Mouse (Mus musculus) heart, adult 2 months (tissue): ENCODE data around the gene Emp1. TPM values are rescaled to one million over a fixed set of nuclear protein-coding genes. Genes with fewer than 3 reads are reported as not detected.

Experiments
- DNase-seq, 2 experiments: peaks; one replicate each; pipeline ENCODE4 v3.0.0; 2021
- H3K27ac ChIP-seq: fragments of 200-600 bp; 2 replicates; pipeline ENCODE4 v1.8.1; 2022
- H3K27me3 ChIP-seq: fragments of 200-500 bp; 2 replicates; pipeline ENCODE4 v1.6.1; 2012; ENCODE audit warnings: mild to moderate bottlenecking, low read length, inconsistent platforms, mixed read lengths; ENCODE audit not compliant: control insufficient read depth, insufficient read depth
- H3K36me3 ChIP-seq: fragments of 200-500 bp; 2 replicates; pipeline ENCODE4 v1.6.1; 2012; ENCODE audit warnings: low read length, inconsistent platforms; ENCODE audit not compliant: control insufficient read depth, insufficient read depth
- H3K4me1 ChIP-seq: fragments of 200-500 bp; 2 replicates; pipeline ENCODE4 v1.6.1; 2011; ENCODE audit warnings: low read length; ENCODE audit not compliant: control insufficient read depth, insufficient read depth
- H3K4me3 ChIP-seq: fragments of 200-600 bp; 2 replicates; pipeline ENCODE4 v1.8.1; 2022
- H3K79me2 ChIP-seq: fragments of 200-500 bp; replicated peaks from 2 replicates; pipeline ENCODE4 v1.6.1; 2012; ENCODE audit warnings: mild to moderate bottlenecking, inconsistent platforms, low read length, moderate library complexity, mixed read lengths; ENCODE audit not compliant: control insufficient read depth, insufficient read depth
- H3K9ac ChIP-seq: fragments of 200-500 bp; 2 replicates; pipeline ENCODE4 v1.6.1; 2012; ENCODE audit warnings: low read depth, mild to moderate bottlenecking, control low read depth, inconsistent platforms, low read length, mixed read lengths
- CTCF ChIP-seq: fragments of 200-600 bp; IDR thresholded peaks from 2 replicates; pipeline ENCODE4 v1.8.1; 2022; ENCODE audit warnings: antibody characterized with exemption, mild to moderate bottlenecking, moderate library complexity
- EP300 ChIP-seq: fragments of 200-500 bp; IDR thresholded peaks from 2 replicates; pipeline ENCODE4 v1.6.1; 2011; ENCODE audit warnings: low read depth, low read length, control low read depth; ENCODE audit not compliant: insufficient read depth
- POLR2A ChIP-seq: fragments of 200-500 bp; IDR thresholded peaks from 2 replicates; pipeline ENCODE4 v1.6.1; 2011; ENCODE audit warnings: mild to moderate bottlenecking, low read depth, low read length, control low read depth; ENCODE audit not compliant: insufficient read depth
- WGBS: fragments of 180-500 bp; shearing (Covaris S2); methylation state at CpG from one replicate; pipeline ENCODE4 v1.1.7; 2018; 5-methylcytosine and 5-hydroxymethylcytosine counted together
- intact Hi-C: fragments of 180-260 bp; cut with DNase I; formaldehyde crosslinking; loops from one replicate; pipeline ENCODE4 v1.15.1; 2025
- polyA plus RNA-seq: library from polyadenylated mRNA; depleted of rRNA; stranded (reverse); fragments of >200 nt; gene quantifications from 2 replicates; pipeline ENCODE4 v1.2.3, GENCODE M21; 2012; rRNA removed
- total RNA-seq, 2 experiments: library from RNA; stranded (reverse); gene quantifications; 2 replicates each; pipeline ENCODE4 v1.2.3; 2021

Emp1 gene
- total and polyA plus RNA-seq, 3 experiments, result 33.5 to 52.4 (median 49.0) TPM

DNA sequence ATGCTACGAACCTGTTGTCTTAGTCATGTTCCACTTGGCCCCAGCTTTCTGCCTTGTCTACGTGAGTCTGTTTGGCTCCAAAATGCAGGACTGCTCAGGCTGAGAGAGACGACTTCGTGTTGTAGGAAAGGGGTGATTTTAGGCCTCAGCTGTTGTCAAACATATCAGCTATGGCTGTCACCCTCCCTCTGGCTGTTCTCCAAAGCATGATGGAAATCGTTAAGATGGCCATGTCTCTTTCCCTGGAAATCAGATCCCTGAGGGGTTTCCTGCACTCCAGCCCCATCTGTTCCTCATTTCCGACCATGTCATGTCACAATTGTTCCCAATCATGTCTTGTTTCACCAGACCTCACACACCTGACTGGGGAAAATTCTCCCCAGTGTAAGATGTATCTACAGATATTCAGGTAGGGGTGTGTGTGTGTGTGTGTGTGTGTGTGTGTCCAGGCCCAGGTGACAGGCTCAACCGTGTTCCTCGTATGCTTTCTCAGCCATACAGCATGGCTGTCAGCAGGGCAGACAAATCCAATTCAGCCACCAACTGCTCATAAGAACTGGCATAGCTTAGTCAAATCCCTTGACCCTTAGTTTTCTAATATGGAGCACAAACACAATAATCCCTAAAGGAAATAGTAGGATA lies 67.0 kb downstream of the Emp1 start:
- Histone ChIP-seq H3K27me3 (no peaks in the 10 kb centered on the region), H3K9ac (no peak overlapping the region), H3K79me2 (no peaks in the 10 kb centered on the region), H3K4me1 (no peaks in the 10 kb centered on the region), H3K27ac (no peak overlapping the region), H3K4me3 (no peak overlapping the region), H3K36me3 (no peaks in the 10 kb centered on the region)
- TF ChIP-seq EP300 (no peak), POLR2A (no peak), CTCF (no peak)
- 51% methylated on average over 8 of the region's 8 CpGs for WGBS
- no peak for DNase-seq
- intact Hi-C loops, result no loop called here

DNA sequence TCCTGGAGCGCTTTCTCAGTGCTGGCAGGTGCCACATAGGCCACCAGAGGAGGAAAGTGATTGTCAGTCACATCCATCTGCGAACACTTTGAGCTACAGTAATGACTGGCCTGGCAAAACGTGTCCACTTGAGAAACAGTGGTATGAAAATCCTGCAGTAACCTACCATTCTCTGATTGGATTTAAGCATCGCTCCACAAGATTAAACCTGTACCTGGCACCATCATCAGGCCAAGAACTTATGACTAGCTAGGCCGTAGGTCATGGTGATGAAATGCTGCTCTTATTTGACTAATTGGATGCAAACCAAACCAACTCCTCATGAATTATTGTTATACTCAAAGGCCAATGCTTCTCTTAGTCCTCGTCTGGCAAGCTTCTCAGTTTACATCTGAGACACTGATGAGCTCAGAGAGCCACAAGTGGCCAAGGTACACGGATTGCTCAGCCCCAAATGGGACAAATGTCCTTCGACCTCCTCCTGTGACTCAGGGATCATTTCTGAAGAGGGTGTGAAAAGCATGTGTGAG lies 68.2 kb downstream of the Emp1 start:
- WGBS, result 75% methylated on average over 8 of the region's 8 CpGs
- H3K79me2 ChIP-seq, result no peaks in the 10 kb centered on the region
- intact Hi-C loops, result no loop called here
- H3K9ac ChIP-seq, result no peak overlapping the region
- no peak overlapping the region for H3K27ac ChIP-seq
- no peak for DNase-seq
- H3K36me3 ChIP-seq, result no peaks in the 10 kb centered on the region
- no peaks in the 10 kb centered on the region for H3K4me1 ChIP-seq
- H3K4me3 ChIP-seq, result no peak overlapping the region
- H3K27me3 ChIP-seq, result no peaks in the 10 kb centered on the region
- TF ChIP-seq POLR2A, result no peak
- TF ChIP-seq EP300, result no peak
- TF ChIP-seq CTCF, result no peak

Other genes starting within 250 kb of the Emp1 start
- not detected for gene Gprc5d, start 244.3 kb upstream of the Emp1 start, total RNA-seq
- gene Gprc5d, start 244.3 kb upstream of the Emp1 start, polyA plus RNA-seq, result not detected in 2 replicates
- gene Fam234b, start 164.6 kb upstream of the Emp1 start, total RNA-seq, result 1 to 10 TPM; 6.4 to 9.5 TPM
- gene Fam234b, start 164.6 kb upstream of the Emp1 start, polyA plus RNA-seq, result 5.8 TPM in 2 replicates
- 10 to 100 TPM; 46.6 to 57.8 TPM for gene Hebp1, start 164.5 kb upstream of the Emp1 start, total RNA-seq
- gene Hebp1, start 164.5 kb upstream of the Emp1 start, polyA plus RNA-seq, result 11.3 and 14.1 TPM in 2 replicates
- under 1 TPM; 0.34 to 0.68 TPM for gene Gsg1, start 108.2 kb upstream of the Emp1 start, total RNA-seq
- gene Gsg1, start 108.2 kb upstream of the Emp1 start, polyA plus RNA-seq, result 2.7 and 3.0 TPM in 2 replicates
- gene Pbp2, start 52.1 kb upstream of the Emp1 start, total RNA-seq, result not detected
- 0.12 TPM in 1 of 2 replicates, not detected in the other for gene Pbp2, start 52.1 kb upstream of the Emp1 start, polyA plus RNA-seq